Mouse (Mus musculus) lung, embryonic 14.5 days (tissue): ENCODE results near the gene Fbxo7. TPM values are rescaled to one million over a fixed set of nuclear protein-coding genes. Genes with fewer than 3 reads are reported as not detected.

Source experiments
- ATAC-seq: fragments of 200-750 bp; cut with Nextera tagmentation; 2 replicates; pipeline ENCODE4 v1.8.0; 2017; ENCODE audit warnings: mild to moderate bottlenecking, moderate TSS enrichment, moderate library complexity; ENCODE audit not compliant: insufficient read depth
- DNase-seq: peaks from one replicate; pipeline ENCODE4 v3.0.0-alpha.2; 2015
- H3K27ac ChIP-seq: fragments of 300-500 bp; sonication (generic); 2 replicates; pipeline ENCODE4 v1.5.1; 2014; ENCODE audit warnings: low read depth, mild to moderate bottlenecking, moderate library complexity
- H3K27me3 ChIP-seq: fragments of 300-500 bp; sonication (generic); 2 replicates; pipeline ENCODE4 v1.6.1; 2014; ENCODE audit warnings: low read length, control low read depth; ENCODE audit not compliant: insufficient read depth
- H3K36me3 ChIP-seq: fragments of 300-500 bp; sonication (generic); 2 replicates; pipeline ENCODE4 v1.6.1; 2014; ENCODE audit warnings: control low read depth; ENCODE audit not compliant: insufficient read depth
- H3K4me1 ChIP-seq: fragments of 300-500 bp; sonication (generic); 2 replicates; pipeline ENCODE4 v1.6.1; 2014; ENCODE audit warnings: antibody characterized with exemption, control low read depth; ENCODE audit not compliant: insufficient read depth
- H3K4me2 ChIP-seq: fragments of 300-500 bp; sonication (generic); 2 replicates; pipeline ENCODE4 v1.6.1; 2014; ENCODE audit warnings: mild to moderate bottlenecking
- H3K4me3 ChIP-seq: fragments of 300-500 bp; sonication (generic); 2 replicates; pipeline ENCODE4 v1.5.1; 2014; ENCODE audit warnings: low read depth, low read length
- H3K9ac ChIP-seq: fragments of 300-500 bp; sonication (generic); 2 replicates; pipeline ENCODE4 v1.6.1; 2014
- H3K9me3 ChIP-seq: fragments of 300-500 bp; sonication (generic); 2 replicates; pipeline ENCODE4 v1.6.1; 2016; ENCODE audit warnings: low read depth, low read length, control low read depth
- CTCF ChIP-seq: IDR thresholded peaks from 2 replicates; pipeline ENCODE4 v1.5.1; 2016; ENCODE audit warnings: antibody characterized with exemption, low read depth
- WGBS: fragments of 180-500 bp; shearing (Covaris S2); extraction: QIAGEN DNeasy Blood & Tissue Kit; methylation state at CpG from one replicate; pipeline ENCODE4 v1.1.7; 2014; 5-methylcytosine and 5-hydroxymethylcytosine counted together
- polyA plus RNA-seq: library from polyadenylated mRNA; unstranded; fragments of >200 nt; fragmentation: Nextera tagmentation; extraction: Ambion mirVana; gene quantifications from 2 replicates; pipeline ENCODE4 v1.2.1, GENCODE M21; 2014

Gene Fbxo7
- polyA plus RNA-seq, 1 experiment from 2014 or later = 21.3 TPM

- no peak overlapping the region for H3K27ac ChIP-seq
- no peak overlapping the region for H3K4me2 ChIP-seq
- H3K9me3 ChIP-seq = peaks cover 2% of the 10 kb centered on the region; the same call in 1 of the 2 replicates
- H3K4me1 ChIP-seq = no peaks in the 10 kb centered on the region
- WGBS = 64% methylated on average over 2 of the region's 2 CpGs
- H3K36me3 ChIP-seq = no peaks in the 10 kb centered on the region
- no peak for TF ChIP-seq CTCF
- DNase-seq (no peak), ATAC-seq (no peak)
- H3K9ac ChIP-seq = no peak overlapping the region
- no peaks in the 10 kb centered on the region for H3K27me3 ChIP-seq
- no peak overlapping the region for H3K4me3 ChIP-seq
Observed at GRCm38 (mm10) chr10:86077272-86077671, 55.5 kb downstream of the Fbxo7 start.

GRCm38 (mm10) chr10:86078761-86079160 is 57.0 kb downstream of the Fbxo7 start:
- no peak overlapping the region for H3K4me2 ChIP-seq
- no peak overlapping the region for H3K27ac ChIP-seq
- no peaks in the 10 kb centered on the region for H3K4me1 ChIP-seq
- no peaks in the 10 kb centered on the region; the same call in 1 of the 2 replicates for H3K9me3 ChIP-seq
- no peak for ATAC-seq
- no peak overlapping the region for H3K4me3 ChIP-seq
- H3K36me3 ChIP-seq = no peaks in the 10 kb centered on the region
- 95% methylated on average over 2 of the region's 2 CpGs for WGBS
- TF ChIP-seq CTCF = no peak
- no peak overlapping the region for H3K9ac ChIP-seq
- no peak for DNase-seq
- no peaks in the 10 kb centered on the region for H3K27me3 ChIP-seq

GRCm38 (mm10) chr10:86079921-86080320 is 58.1 kb downstream of the Fbxo7 start:
- ATAC-seq = no peak
- H3K27me3 ChIP-seq = no peaks in the 10 kb centered on the region

GRCm38 (mm10) chr10:86091919-86092318 is 70.1 kb downstream of the Fbxo7 start:
- TF ChIP-seq CTCF = peak; percentile 71
- WGBS = 44% methylated on average over 10 of the region's 10 CpGs
- Histone ChIP-seq H3K27ac (no peak overlapping the region), H3K27me3 (no peaks in the 10 kb centered on the region), H3K9ac (no peak overlapping the region), H3K4me3 (no peak overlapping the region), H3K9me3 (no peaks in the 10 kb centered on the region), H3K4me1 (no peaks in the 10 kb centered on the region), H3K4me2 (no peak overlapping the region), H3K36me3 (no peaks in the 10 kb centered on the region)
- ATAC-seq (no peak), DNase-seq (peak; percentile 45)

More at GRCm38 (mm10) chr10:86079921-86080320, 58.1 kb downstream of the Fbxo7 start:
- no peaks in the 10 kb centered on the region for H3K4me1 ChIP-seq
- no peak overlapping the region for H3K27ac ChIP-seq
- no peak overlapping the region for H3K4me3 ChIP-seq
- no peak for DNase-seq
- no peaks in the 10 kb centered on the region for H3K9me3 ChIP-seq
- H3K36me3 ChIP-seq = no peaks in the 10 kb centered on the region
- H3K4me2 ChIP-seq = no peak overlapping the region
- 76% methylated on average over 9 of the region's 9 CpGs for WGBS
- no peak for TF ChIP-seq CTCF
- H3K9ac ChIP-seq = no peak overlapping the region

- ATAC-seq = no peak
- Histone ChIP-seq H3K4me3 (no peak overlapping the region), H3K9me3 (no peaks in the 10 kb centered on the region), H3K4me1 (no peaks in the 10 kb centered on the region), H3K9ac (no peak overlapping the region), H3K4me2 (no peak overlapping the region), H3K36me3 (no peaks in the 10 kb centered on the region), H3K27me3 (no peaks in the 10 kb centered on the region), H3K27ac (no peak overlapping the region)
- TF ChIP-seq CTCF = no peak
- WGBS = 53% methylated on average over 14 of the region's 14 CpGs
- no peak for DNase-seq
Observed at GRCm38 (mm10) chr10:86093109-86094035, 71.6 kb downstream of the Fbxo7 start.

- TF ChIP-seq CTCF = no peak
- no peak for ATAC-seq
- WGBS = 73% methylated on average over 6 of the region's 6 CpGs
- Histone ChIP-seq H3K9ac (no peak overlapping the region), H3K9me3 (no peaks in the 10 kb centered on the region; the same call in 1 of the 2 replicates), H3K4me1 (no peaks in the 10 kb centered on the region), H3K4me3 (no peak overlapping the region), H3K27me3 (no peaks in the 10 kb centered on the region), H3K4me2 (no peak overlapping the region), H3K36me3 (no peaks in the 10 kb centered on the region), H3K27ac (no peak overlapping the region)
- DNase-seq = no peak
Observed at GRCm38 (mm10) chr10:86098363-86098762, 76.6 kb downstream of the Fbxo7 start.

- Histone ChIP-seq H3K4me1 (no peaks in the 10 kb centered on the region), H3K27me3 (no peaks in the 10 kb centered on the region), H3K4me3 (no peak overlapping the region), H3K27ac (no peak overlapping the region), H3K4me2 (no peak overlapping the region), H3K36me3 (no peaks in the 10 kb centered on the region), H3K9ac (no peak overlapping the region), H3K9me3 (no peaks in the 10 kb centered on the region; the same call in 1 of the 2 replicates)
- ATAC-seq (no peak), DNase-seq (no peak)
- no peak for TF ChIP-seq CTCF
- 84% methylated on average over 3 of the region's 3 CpGs for WGBS
Observed at GRCm38 (mm10) chr10:86100281-86100851, 78.6 kb downstream of the Fbxo7 start.

Other genes with a start within 250 kb of the Fbxo7 start
- 109 and 111 TPM in 2 replicates for gene Pwp1, start 192.5 kb upstream of the Fbxo7 start, polyA plus RNA-seq
- 25.0 and 25.6 TPM in 2 replicates for gene Prdm4, start 104.8 kb upstream of the Fbxo7 start, polyA plus RNA-seq
- gene Ascl4, start 94.3 kb upstream of the Fbxo7 start, polyA plus RNA-seq = 0.17 and 0.88 TPM in 2 replicates
- 178 and 186 TPM in 2 replicates for gene Rtcb, start 64.1 kb upstream of the Fbxo7 start, polyA plus RNA-seq
- gene Bpifc, start 10.1 kb upstream of the Fbxo7 start, polyA plus RNA-seq = 0.07 and 0.08 TPM in 2 replicates